Mouse (Mus musculus) thymus, adult 2 months (tissue): Measurements from ENCODE around the gene Gm5799.
"Not testable (repeated sequence)": the region's sequence is repeated elsewhere in the genome, so short reads cannot be mapped to it uniquely, and the experiment has no call there.

Source experiments
- CTCF ChIP-seq: fragments of 200-500 bp; IDR thresholded peaks from 2 replicates; pipeline ENCODE4 v1.5.1; 2012; ENCODE audit warnings: mild to moderate bottlenecking, control low read depth, low read length, moderate library complexity, borderline replicate concordance; ENCODE audit not compliant: control insufficient read depth, poor library complexity, insufficient read depth; ENCODE audit errors: extremely low read depth
- POLR2A ChIP-seq: fragments of 200-500 bp; IDR thresholded peaks from 2 replicates; pipeline ENCODE4 v1.6.1; 2012; ENCODE audit warnings: mild to moderate bottlenecking, low read length, control low read depth, moderate library complexity; ENCODE audit not compliant: control insufficient read depth, poor library complexity, insufficient read depth; ENCODE audit errors: extremely low read depth

GRCm38 (mm10) chr14:43532387-43532786 lies 11.0 kb upstream of the Gm5799 start:
- not testable (repeated sequence) for TF ChIP-seq CTCF, POLR2A
